Mouse (Mus musculus): ENCODE data around the gene A230050P20Rik. TPM values are rescaled to one million over a fixed set of nuclear protein-coding genes. Genes with fewer than 3 reads are reported as not detected.

A230050P20Rik gene
- polyA plus RNA-seq, 1 experiment from 2014 or later, result 1.4 TPM

- DNase-seq (ENCODE audit: low spot score), result no peak
- no peak overlapping the region for H3K4me3 ChIP-seq
- H3K27me3 ChIP-seq (ENCODE audit: insufficient read depth, poor library complexity, severe bottlenecking), result no peaks in the 10 kb centered on the region
- peaks cover 74% of the 10 kb centered on the region for H3K36me3 ChIP-seq
- WGBS, result 86% methylated on average over 26 of the region's 26 CpGs
- no peak overlapping the region for H3K27ac ChIP-seq
- no peaks in the 10 kb centered on the region for H3K9me3 ChIP-seq
- H3K4me1 ChIP-seq (replicated peaks), result peaks cover 15% of the 10 kb centered on the region
Observed at GRCm38 (mm10) chr9:20891339-20892103, 23.1 kb downstream of the A230050P20Rik start.

- DNase-seq (ENCODE audit: low spot score), result no peak
- Histone ChIP-seq H3K4me1 (replicated peaks) (peaks cover 21% of the 10 kb centered on the region), H3K27me3 (ENCODE audit: insufficient read depth, poor library complexity, severe bottlenecking) (no peaks in the 10 kb centered on the region), H3K4me3 (no peak overlapping the region), H3K27ac (no peak overlapping the region), H3K36me3 (peaks cover 81% of the 10 kb centered on the region), H3K9me3 (no peaks in the 10 kb centered on the region)
- 78% methylated on average over 5 of the region's 5 CpGs for WGBS
Observed at GRCm38 (mm10) chr9:20892104-20892653, 23.7 kb downstream of the A230050P20Rik start.

- H3K27me3 ChIP-seq (ENCODE audit: insufficient read depth, poor library complexity, severe bottlenecking), result no peaks in the 10 kb centered on the region
- H3K4me3 ChIP-seq, result no peak overlapping the region
- H3K9me3 ChIP-seq, result no peaks in the 10 kb centered on the region
- peaks cover 82% of the 10 kb centered on the region for H3K36me3 ChIP-seq
- H3K27ac ChIP-seq, result no peak overlapping the region
- DNase-seq (ENCODE audit: low spot score), result no peak
- H3K4me1 ChIP-seq (replicated peaks), result peaks cover 30% of the 10 kb centered on the region
- WGBS, result 72% methylated on average over 5 of the region's 5 CpGs
Observed at GRCm38 (mm10) chr9:20893069-20893468, 24.6 kb downstream of the A230050P20Rik start.

GRCm38 (mm10) chr9:20893590-20894343 lies 25.3 kb downstream of the A230050P20Rik start:
- no peaks in the 10 kb centered on the region for H3K27me3 ChIP-seq (ENCODE audit: insufficient read depth, poor library complexity, severe bottlenecking)
- H3K36me3 ChIP-seq, result peaks cover 82% of the 10 kb centered on the region
- H3K27ac ChIP-seq, result no peak overlapping the region
- no peaks in the 10 kb centered on the region for H3K9me3 ChIP-seq
- 91% methylated on average over 13 of the region's 13 CpGs for WGBS
- peaks cover 26% of the 10 kb centered on the region for H3K4me1 ChIP-seq (replicated peaks)
- DNase-seq (ENCODE audit: low spot score), result no peak
- H3K4me3 ChIP-seq, result no peak overlapping the region

- H3K36me3 ChIP-seq, result peaks cover 77% of the 10 kb centered on the region
- H3K4me3 ChIP-seq, result no peak overlapping the region
- no peak for DNase-seq (ENCODE audit: low spot score)
- no peaks in the 10 kb centered on the region for H3K9me3 ChIP-seq
- WGBS, result 92% methylated on average over 15 of the region's 15 CpGs
- peaks cover 22% of the 10 kb centered on the region for H3K4me1 ChIP-seq (replicated peaks)
- no peaks in the 10 kb centered on the region for H3K27me3 ChIP-seq (ENCODE audit: insufficient read depth, poor library complexity, severe bottlenecking)
- no peak overlapping the region for H3K27ac ChIP-seq
Observed at GRCm38 (mm10) chr9:20894629-20895028, 26.2 kb downstream of the A230050P20Rik start.

- H3K9me3 ChIP-seq, result no peaks in the 10 kb centered on the region
- H3K27me3 ChIP-seq (ENCODE audit: insufficient read depth, poor library complexity, severe bottlenecking), result no peaks in the 10 kb centered on the region
- peaks cover 69% of the 10 kb centered on the region for H3K36me3 ChIP-seq
- H3K4me3 ChIP-seq, result no peak overlapping the region
- no peak overlapping the region for H3K27ac ChIP-seq
- H3K4me1 ChIP-seq (replicated peaks), result peaks cover 20% of the 10 kb centered on the region
- 96% methylated on average over 9 of the region's 9 CpGs for WGBS
- DNase-seq (ENCODE audit: low spot score), result no peak
Observed at GRCm38 (mm10) chr9:20895382-20895781, 26.9 kb downstream of the A230050P20Rik start.

GRCm38 (mm10) chr9:20897736-20898510 lies 29.5 kb downstream of the A230050P20Rik start:
- 5% methylated on average over 39 of the region's 39 CpGs for WGBS
- no peaks in the 10 kb centered on the region for H3K27me3 ChIP-seq (ENCODE audit: insufficient read depth, poor library complexity, severe bottlenecking)

GRCm38 (mm10) chr9:20898511-20899073 lies 30.1 kb downstream of the A230050P20Rik start, which contains the start of gene Eif3g:
Eif3g (minus strand) TSS chr9:20898623.
- WGBS, result 6% methylated on average over 34 of the region's 34 CpGs
- Histone ChIP-seq H3K27me3 (ENCODE audit: insufficient read depth, poor library complexity, severe bottlenecking) (no peaks in the 10 kb centered on the region), H3K4me1 (replicated peaks) (peaks cover 25% of the 10 kb centered on the region), H3K9me3 (no peaks in the 10 kb centered on the region), H3K4me3 (peak within 1 kb of the TSS; percentile 92), H3K27ac (peak within 1 kb of the TSS; percentile 94), H3K36me3 (peaks cover 40% of the 10 kb centered on the region)
- DNase-seq (ENCODE audit: low spot score), result peak; percentile 86

More at GRCm38 (mm10) chr9:20897736-20898510, 29.5 kb downstream of the A230050P20Rik start:
- peak overlapping the region; percentile 94 for H3K27ac ChIP-seq
- no peak for DNase-seq (ENCODE audit: low spot score)
- H3K36me3 ChIP-seq, result peaks cover 44% of the 10 kb centered on the region
- H3K4me1 ChIP-seq (replicated peaks), result peaks cover 25% of the 10 kb centered on the region
- no peaks in the 10 kb centered on the region for H3K9me3 ChIP-seq
- H3K4me3 ChIP-seq, result peak overlapping the region; percentile 92

- no peak overlapping the region for H3K27ac ChIP-seq
- peaks cover 24% of the 10 kb centered on the region for H3K4me1 ChIP-seq (replicated peaks)
- 20% methylated on average over 13 of the region's 13 CpGs for WGBS
- no peak for DNase-seq (ENCODE audit: low spot score)
- no peaks in the 10 kb centered on the region for H3K27me3 ChIP-seq (ENCODE audit: insufficient read depth, poor library complexity, severe bottlenecking)
- no peaks in the 10 kb centered on the region for H3K9me3 ChIP-seq
- peaks cover 39% of the 10 kb centered on the region for H3K36me3 ChIP-seq
- H3K4me3 ChIP-seq, result no peak overlapping the region; the same call in 1 of the 2 replicates
Observed at GRCm38 (mm10) chr9:20901466-20902173, 33.2 kb downstream of the A230050P20Rik start.

- no peak for DNase-seq (ENCODE audit: low spot score)
- WGBS, result 45% methylated on average over 6 of the region's 6 CpGs
- no peak overlapping the region for H3K27ac ChIP-seq
Observed at GRCm38 (mm10) chr9:20902174-20902491, 33.7 kb downstream of the A230050P20Rik start.

GRCm38 (mm10) chr9:20909948-20910347 lies 41.5 kb downstream of the A230050P20Rik start:
- no peaks in the 10 kb centered on the region for H3K9me3 ChIP-seq
- no peaks in the 10 kb centered on the region for H3K4me1 ChIP-seq (replicated peaks)
- no peak overlapping the region for H3K4me3 ChIP-seq
- 95% methylated on average over 9 of the region's 9 CpGs for whole genome bisulfite sequencing
- no peaks in the 10 kb centered on the region for H3K27me3 ChIP-seq (ENCODE audit: insufficient read depth, poor library complexity, severe bottlenecking)
- no peak for DNase-seq (ENCODE audit: low spot score)
- no peak overlapping the region for H3K27ac ChIP-seq
- peaks cover 100% of the 10 kb centered on the region for H3K36me3 ChIP-seq

More at GRCm38 (mm10) chr9:20902174-20902491, 33.7 kb downstream of the A230050P20Rik start:
- no peaks in the 10 kb centered on the region for H3K9me3 ChIP-seq
- H3K36me3 ChIP-seq, result peaks cover 39% of the 10 kb centered on the region
- no peak overlapping the region; the same call in 1 of the 2 replicates for H3K4me3 ChIP-seq
- peaks cover 19% of the 10 kb centered on the region for H3K4me1 ChIP-seq (replicated peaks)
- no peaks in the 10 kb centered on the region for H3K27me3 ChIP-seq (ENCODE audit: insufficient read depth, poor library complexity, severe bottlenecking)
